Mouse (Mus musculus): Measurements from ENCODE around the gene Lztfl1. TPM values are rescaled to one million over a fixed set of nuclear protein-coding genes. Genes with fewer than 3 reads are reported as not detected.

Gene Lztfl1
- polyA plus RNA-seq, 1 experiment from 2014 or later, result 22.0 TPM

- H3K4me3 ChIP-seq, result no peak overlapping the region
- 53% methylated on average over 3 of the region's 3 CpGs for WGBS (ENCODE audit: insufficient replicate concordance)
Observed at GRCm38 (mm10) chr9:123731271-123731670, 13.8 kb upstream of the Lztfl1 start.

GRCm38 (mm10) chr9:123722737-123723493 lies 5.4 kb upstream of the Lztfl1 start:
- no peak for ATAC-seq
- Histone ChIP-seq H3K4me2 (no peak overlapping the region), H3K4me1 (peaks cover 2% of the 10 kb centered on the region; the same call in 1 of the 2 replicates), H3K9ac (no peak overlapping the region), H3K27ac (no peak overlapping the region), H3K36me3 (no peaks in the 10 kb centered on the region), H3K9me3 (replicated peaks) (no peaks in the 10 kb centered on the region), H3K4me3 (no peak overlapping the region), H3K27me3 (replicated peaks) (peaks cover 16% of the 10 kb centered on the region)
- 55% methylated on average over 2 of the region's 2 CpGs for WGBS (ENCODE audit: insufficient replicate concordance)

More at GRCm38 (mm10) chr9:123731271-123731670, 13.8 kb upstream of the Lztfl1 start:
- Histone ChIP-seq H3K27me3 (replicated peaks) (no peaks in the 10 kb centered on the region), H3K4me1 (no peaks in the 10 kb centered on the region), H3K4me2 (no peak overlapping the region), H3K27ac (no peak overlapping the region), H3K9me3 (replicated peaks) (no peaks in the 10 kb centered on the region), H3K9ac (no peak overlapping the region), H3K36me3 (no peaks in the 10 kb centered on the region)
- no peak for ATAC-seq

- Histone ChIP-seq H3K4me1 (peaks cover 20% of the 10 kb centered on the region), H3K9ac (peak overlapping the region; percentile 42; the same call in 1 of the 2 replicates), H3K36me3 (peaks cover 8% of the 10 kb centered on the region), H3K4me2 (peak overlapping the region; percentile 84), H3K27me3 (replicated peaks) (peaks cover 8% of the 10 kb centered on the region), H3K9me3 (replicated peaks) (no peaks in the 10 kb centered on the region), H3K27ac (no peak overlapping the region), H3K4me3 (peak overlapping the region; percentile 21)
- 62% methylated on average over 3 of the region's 3 CpGs for WGBS (ENCODE audit: insufficient replicate concordance)
- ATAC-seq, result no peak
Observed at GRCm38 (mm10) chr9:123716301-123716700, 1.2 kb downstream of the Lztfl1 start.

DNA sequence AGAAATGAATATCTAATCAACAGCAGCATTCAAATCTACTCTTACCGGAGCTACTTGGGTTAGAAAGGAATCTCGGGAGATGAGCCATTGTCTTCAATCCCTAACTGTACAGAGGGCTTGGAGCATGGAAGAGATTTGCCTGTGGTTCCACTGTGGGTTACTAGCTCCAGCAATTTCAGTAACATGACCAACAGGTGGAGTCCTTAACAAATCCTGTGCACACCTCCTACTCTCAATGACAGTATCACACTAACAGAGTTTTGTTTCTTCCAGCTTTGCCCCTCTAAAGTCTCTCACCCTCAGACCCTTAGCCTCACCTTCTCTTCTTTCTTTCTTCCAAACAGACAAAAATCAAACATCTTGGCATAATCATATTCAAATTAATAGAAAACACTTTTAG lies 4.4 kb downstream of the Lztfl1 start:
- peaks cover 32% of the 10 kb centered on the region for H3K36me3 ChIP-seq
- H3K4me2 ChIP-seq, result no peak overlapping the region
- WGBS (ENCODE audit: insufficient replicate concordance), result 74% methylated on average over 2 of the region's 2 CpGs
- no peak overlapping the region for H3K27ac ChIP-seq
- ATAC-seq, result no peak
- H3K4me3 ChIP-seq, result no peak overlapping the region
- no peaks in the 10 kb centered on the region for H3K9me3 ChIP-seq (replicated peaks)
- H3K27me3 ChIP-seq (replicated peaks), result no peaks in the 10 kb centered on the region
- H3K9ac ChIP-seq, result no peak overlapping the region
- peaks cover 20% of the 10 kb centered on the region for H3K4me1 ChIP-seq

DNA sequence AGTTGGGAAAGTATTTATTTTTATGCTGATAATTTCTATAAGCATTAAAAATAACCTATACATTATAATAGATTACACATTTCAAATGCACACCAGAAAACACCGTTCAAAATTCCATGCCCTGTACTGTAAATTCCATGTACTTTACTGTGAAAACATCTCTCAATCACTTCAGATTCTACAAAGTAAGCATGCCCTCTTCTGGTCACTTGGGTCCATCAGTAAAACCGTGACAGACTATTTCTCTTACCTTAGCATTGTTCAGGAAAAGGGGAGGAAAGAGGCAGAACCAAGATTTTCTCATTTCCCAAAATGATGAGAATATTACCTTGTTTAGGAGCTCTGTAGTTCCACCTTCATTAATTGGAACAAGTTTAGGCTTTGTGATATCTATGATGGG lies 8.3 kb downstream of the Lztfl1 start:
- 41% methylated on average over 2 of the region's 2 CpGs for WGBS (ENCODE audit: insufficient replicate concordance)

GRCm38 (mm10) chr9:123701822-123702221 lies 15.7 kb downstream of the Lztfl1 start:
- Histone ChIP-seq H3K27me3 (replicated peaks) (no peaks in the 10 kb centered on the region), H3K4me2 (peak overlapping the region; percentile 39), H3K4me3 (no peak overlapping the region), H3K4me1 (peaks cover 29% of the 10 kb centered on the region), H3K9me3 (replicated peaks) (no peaks in the 10 kb centered on the region), H3K27ac (peak overlapping the region; percentile 78), H3K36me3 (peaks cover 33% of the 10 kb centered on the region), H3K9ac (peak overlapping the region; percentile 39)
- 38% methylated on average over 5 of the region's 5 CpGs for WGBS (ENCODE audit: insufficient replicate concordance)
- peak; percentile 99 for ATAC-seq

More for the DNA sequence above, 8.3 kb downstream of the Lztfl1 start:
- no peak overlapping the region for H3K27ac ChIP-seq
- H3K4me3 ChIP-seq, result no peak overlapping the region
- peaks cover 48% of the 10 kb centered on the region for H3K36me3 ChIP-seq
- H3K4me1 ChIP-seq, result no peaks in the 10 kb centered on the region
- H3K4me2 ChIP-seq, result no peak overlapping the region
- no peak for ATAC-seq
- H3K9ac ChIP-seq, result no peak overlapping the region
- H3K9me3 ChIP-seq (replicated peaks), result no peaks in the 10 kb centered on the region
- H3K27me3 ChIP-seq (replicated peaks), result no peaks in the 10 kb centered on the region

DNA sequence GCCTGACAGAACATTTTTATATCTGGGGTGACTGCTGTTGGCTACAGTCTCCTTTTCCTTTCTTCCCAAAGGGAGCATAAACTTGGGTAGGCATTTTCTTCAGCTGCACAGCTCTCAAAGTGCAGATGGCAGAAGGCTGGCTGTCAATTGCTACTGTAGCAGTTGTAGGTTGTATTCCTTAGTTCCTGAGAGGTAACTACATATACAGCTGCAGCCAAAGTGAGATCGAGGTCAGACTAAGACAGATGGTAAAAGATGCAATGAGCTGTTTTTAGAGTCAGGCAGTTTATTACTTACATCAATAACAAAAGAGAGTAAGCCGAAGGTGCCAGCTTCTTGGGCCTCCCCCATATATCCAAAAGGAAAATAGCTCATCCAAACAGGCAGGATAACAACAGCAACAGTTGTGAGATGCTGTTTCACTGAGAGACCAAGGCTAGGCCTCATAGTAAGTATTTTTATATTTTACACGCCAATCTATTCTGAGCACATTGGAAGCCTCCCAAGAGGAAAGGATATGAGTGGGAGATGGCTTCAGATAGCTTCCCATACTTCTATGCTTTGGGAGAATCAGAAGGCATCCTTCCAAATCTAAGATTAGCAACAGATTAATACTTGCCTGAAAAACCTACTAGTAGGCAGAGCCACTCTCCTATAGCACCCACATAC lies 21.7 kb downstream of the Lztfl1 start:
- no peak for ATAC-seq
- WGBS (ENCODE audit: insufficient replicate concordance), result 76% methylated on average over 3 of the region's 3 CpGs
- H3K4me1 ChIP-seq, result peaks cover 8% of the 10 kb centered on the region
- H3K36me3 ChIP-seq, result peaks cover 20% of the 10 kb centered on the region
- H3K27ac ChIP-seq, result no peak overlapping the region
- no peak overlapping the region for H3K4me2 ChIP-seq
- H3K9ac ChIP-seq, result no peak overlapping the region
- no peaks in the 10 kb centered on the region for H3K9me3 ChIP-seq (replicated peaks)
- no peaks in the 10 kb centered on the region for H3K27me3 ChIP-seq (replicated peaks)
- no peak overlapping the region for H3K4me3 ChIP-seq

DNA sequence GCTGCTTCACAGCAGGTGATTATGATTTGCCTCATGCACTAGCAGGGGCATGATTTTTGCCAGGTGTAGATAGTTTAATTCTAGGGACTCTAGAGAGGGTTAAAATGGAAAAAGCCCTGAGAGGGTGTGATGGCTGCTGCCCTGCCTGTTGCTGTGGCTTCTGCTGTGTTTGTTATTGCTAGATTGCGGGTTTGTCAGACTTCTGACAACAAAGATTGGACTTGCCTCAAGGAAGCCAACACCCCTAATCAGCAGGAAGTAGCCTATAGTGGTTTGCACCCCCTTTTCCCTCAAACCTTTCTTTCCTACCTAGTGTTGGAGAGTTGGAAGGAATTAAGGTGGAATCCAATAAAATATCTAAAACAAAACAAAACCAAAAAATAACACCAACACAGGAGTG lies 29.3 kb downstream of the Lztfl1 start:
- WGBS (ENCODE audit: insufficient replicate concordance), result 41% methylated on average over 1 of the region's 1 CpGs
- ATAC-seq, result no peak
- Histone ChIP-seq H3K4me3 (no peak overlapping the region), H3K9me3 (replicated peaks) (no peaks in the 10 kb centered on the region), H3K4me2 (no peak overlapping the region), H3K27ac (no peak overlapping the region), H3K9ac (no peak overlapping the region), H3K36me3 (no peaks in the 10 kb centered on the region), H3K4me1 (no peaks in the 10 kb centered on the region; the same call in 1 of the 2 replicates), H3K27me3 (replicated peaks) (0 out of 2 replicates have a peak, but pooled peaks cover 3% of the 10 kb centered on the region)

- no peak overlapping the region for H3K4me3 ChIP-seq
- peaks cover 18% of the 10 kb centered on the region for H3K27me3 ChIP-seq (replicated peaks)
- no peaks in the 10 kb centered on the region for H3K9me3 ChIP-seq (replicated peaks)
- no peak overlapping the region for H3K4me2 ChIP-seq
- ATAC-seq, result no peak
- no peaks in the 10 kb centered on the region; the same call in 1 of the 2 replicates for H3K4me1 ChIP-seq
- H3K36me3 ChIP-seq, result no peaks in the 10 kb centered on the region
- no peak overlapping the region for H3K27ac ChIP-seq
- WGBS (ENCODE audit: insufficient replicate concordance), result 67% methylated on average over 5 of the region's 5 CpGs
- no peak overlapping the region for H3K9ac ChIP-seq
Observed at GRCm38 (mm10) chr9:123686206-123686605, 31.3 kb downstream of the Lztfl1 start.

- no peaks in the 10 kb centered on the region for H3K9me3 ChIP-seq (replicated peaks)
- 41% methylated on average over 3 of the region's 3 CpGs for WGBS (ENCODE audit: insufficient replicate concordance)
- H3K4me2 ChIP-seq, result no peak overlapping the region
- peaks cover 42% of the 10 kb centered on the region for H3K27me3 ChIP-seq (replicated peaks)
- no peak overlapping the region for H3K9ac ChIP-seq
- H3K4me1 ChIP-seq, result peaks cover 7% of the 10 kb centered on the region
- H3K36me3 ChIP-seq, result no peaks in the 10 kb centered on the region
- no peak overlapping the region for H3K27ac ChIP-seq
- ATAC-seq, result no peak
- H3K4me3 ChIP-seq, result no peak overlapping the region
Observed at GRCm38 (mm10) chr9:123683704-123684103, 33.8 kb downstream of the Lztfl1 start.

DNA sequence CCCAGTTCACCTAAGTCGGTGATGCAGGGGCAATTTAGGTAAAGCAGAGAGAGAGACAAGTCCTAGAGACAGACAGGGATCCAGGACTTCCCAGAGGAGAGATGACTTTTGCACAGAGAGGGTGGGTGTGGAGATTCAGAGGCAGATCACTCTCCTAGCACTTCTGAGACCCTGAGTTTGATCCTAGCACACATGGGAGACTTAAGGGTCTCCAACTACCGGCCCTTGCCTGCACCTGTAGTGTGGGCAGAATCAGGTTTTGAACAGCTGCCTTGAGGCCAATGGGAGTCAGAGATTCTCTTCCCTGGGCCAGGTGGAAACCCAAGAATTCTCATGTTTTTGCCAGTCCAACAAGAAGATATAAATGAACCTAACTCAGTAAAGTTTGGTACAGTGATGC lies 38.3 kb downstream of the Lztfl1 start:
- Histone ChIP-seq H3K27ac (no peak overlapping the region), H3K27me3 (replicated peaks) (peaks cover 86% of the 10 kb centered on the region), H3K36me3 (no peaks in the 10 kb centered on the region), H3K4me1 (peaks cover 17% of the 10 kb centered on the region), H3K9ac (peak overlapping the region; percentile 74), H3K4me2 (peak overlapping the region; percentile 95), H3K9me3 (replicated peaks) (no peaks in the 10 kb centered on the region), H3K4me3 (peak overlapping the region; percentile 68)
- no peak for ATAC-seq
- WGBS (ENCODE audit: insufficient replicate concordance), result 17% methylated on average over 2 of the region's 2 CpGs

DNA sequence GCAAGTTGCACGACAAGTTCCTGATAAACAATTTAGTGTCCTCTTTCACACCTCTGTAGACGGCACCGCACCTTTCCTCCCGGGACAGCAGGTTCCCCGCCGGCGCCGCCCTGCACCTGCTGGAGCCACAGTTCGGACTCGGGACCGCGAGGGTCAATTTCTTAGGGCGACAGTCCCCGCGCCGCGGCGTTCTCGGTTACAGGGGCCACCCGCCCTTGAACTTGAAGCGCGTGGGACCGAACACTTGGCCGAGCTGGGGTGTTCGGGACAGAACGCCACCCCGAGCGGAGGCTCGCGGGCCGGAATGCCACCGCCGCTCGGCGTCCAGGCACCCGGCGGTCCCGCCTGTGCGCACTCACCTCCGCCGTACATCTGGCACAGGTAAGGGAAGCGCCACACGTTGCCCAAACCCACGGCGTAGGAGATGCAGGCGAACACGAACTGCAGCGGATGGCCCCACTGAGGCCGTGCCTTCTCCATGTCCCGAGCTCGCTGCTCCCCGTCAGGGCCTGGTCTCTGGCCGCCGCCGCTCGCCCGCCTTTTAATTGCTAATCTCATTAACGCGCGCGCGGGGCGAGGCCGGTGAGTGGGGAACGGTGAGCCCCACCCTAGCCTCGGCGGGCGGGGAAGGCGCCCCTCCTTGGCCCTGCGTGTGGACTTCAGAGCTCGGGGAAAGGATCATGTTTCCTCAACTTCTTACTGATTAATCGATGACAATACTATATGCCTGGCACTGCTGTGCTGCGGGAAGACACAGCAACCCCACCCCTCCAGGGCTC lies 39.0 kb downstream of the Lztfl1 start, which contains the start of the genes Ccr9 and Slc6a20a:
Ccr9 (plus strand) TSS at position 113 of the 779 bp plus-strand sequence.
Slc6a20a (minus strand) TSS at position 559 of the 779 bp plus-strand sequence.
- peaks cover 91% of the 10 kb centered on the region for H3K27me3 ChIP-seq (replicated peaks)
- H3K36me3 ChIP-seq, result no peaks in the 10 kb centered on the region
- no peak within 1 kb of the TSS for H3K27ac ChIP-seq
- no peaks in the 10 kb centered on the region for H3K9me3 ChIP-seq (replicated peaks)
- peak; percentile 91 for ATAC-seq
- 2% methylated on average over 73 of the region's 73 CpGs for WGBS (ENCODE audit: insufficient replicate concordance)
- H3K4me3 ChIP-seq, result peak within 1 kb of the TSS; percentile 68
- H3K4me1 ChIP-seq, result peaks cover 17% of the 10 kb centered on the region
- peak within 1 kb of the TSS; percentile 95 for H3K4me2 ChIP-seq
- peak within 1 kb of the TSS; percentile 74 for H3K9ac ChIP-seq

All from liver, embryonic 12.5 days (tissue).